Mouse (Mus musculus) gastrocnemius, adult 2 months (tissue): ENCODE data around the gene Olfr1390. TPM values are rescaled to one million over a fixed set of nuclear protein-coding genes. Genes with fewer than 3 reads are reported as not detected.
"Not testable (repeated sequence)": the region's sequence is repeated elsewhere in the genome, so short reads cannot be mapped to it uniquely, and the experiment has no call there.

Source experiments
- DNase-seq: peaks from one replicate; pipeline ENCODE4 v3.0.0; 2022
- H3K27ac ChIP-seq: fragments of 200-600 bp; 2 replicates; pipeline ENCODE4 v1.8.1; 2022; ENCODE audit warnings: mild to moderate bottlenecking
- H3K4me3 ChIP-seq: fragments of 200-600 bp; 2 replicates; pipeline ENCODE4 v1.8.1; 2022; ENCODE audit warnings: mild to moderate bottlenecking, moderate library complexity
- CTCF ChIP-seq: fragments of 200-600 bp; IDR thresholded peaks from 2 replicates; pipeline ENCODE4 v1.8.1; 2022; ENCODE audit warnings: antibody characterized with exemption, mild to moderate bottlenecking, moderate library complexity
- intact Hi-C: fragments of 180-260 bp; cut with DNase I; formaldehyde crosslinking; loops from one replicate; pipeline ENCODE4 v1.15.1; 2025
- long read RNA-seq, 2 experiments: library from polyadenylated mRNA; stranded (forward); transcript quantifications; one replicate each; pipeline ENCODE4 v2.0.0; 2021
- total RNA-seq, 2 experiments: library from RNA; stranded (reverse); gene quantifications; 2 replicates each; pipeline ENCODE4 v1.2.3; 2021

Gene Olfr1390
- total RNA-seq = not detected
- long read RNA-seq, experiment 1 = 0 reads
- long read RNA-seq, experiment 2 = 0 reads

DNA sequence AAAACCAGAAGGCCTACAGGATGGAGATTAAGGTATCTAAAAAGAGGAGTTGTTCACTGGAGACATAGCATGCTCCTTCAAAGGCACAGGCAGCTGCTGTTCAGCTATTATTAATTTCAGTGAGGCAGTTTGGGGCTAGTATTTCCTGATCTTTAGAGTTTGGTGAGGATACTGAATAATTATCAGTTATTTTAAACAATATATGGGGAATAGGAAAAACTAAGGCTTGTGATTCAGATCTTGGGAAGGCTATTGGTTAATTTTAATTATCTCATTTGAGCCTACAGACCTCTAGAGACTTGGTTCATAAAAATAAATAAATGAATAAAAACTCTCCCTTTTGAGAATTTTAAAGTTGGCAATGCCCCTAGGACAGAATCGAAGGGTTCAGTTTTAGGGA, at the start of gene Olfr1390:
Gene Olfr1390, plus strand, starts transcription at position 301 of the 400 bp plus-strand sequence.
- DNase-seq = no peak
- H3K27ac ChIP-seq = no peak within 1 kb of the TSS
- intact Hi-C loops = no loop called here
- no peak for TF ChIP-seq CTCF
- H3K4me3 ChIP-seq = no peak within 1 kb of the TSS

DNA sequence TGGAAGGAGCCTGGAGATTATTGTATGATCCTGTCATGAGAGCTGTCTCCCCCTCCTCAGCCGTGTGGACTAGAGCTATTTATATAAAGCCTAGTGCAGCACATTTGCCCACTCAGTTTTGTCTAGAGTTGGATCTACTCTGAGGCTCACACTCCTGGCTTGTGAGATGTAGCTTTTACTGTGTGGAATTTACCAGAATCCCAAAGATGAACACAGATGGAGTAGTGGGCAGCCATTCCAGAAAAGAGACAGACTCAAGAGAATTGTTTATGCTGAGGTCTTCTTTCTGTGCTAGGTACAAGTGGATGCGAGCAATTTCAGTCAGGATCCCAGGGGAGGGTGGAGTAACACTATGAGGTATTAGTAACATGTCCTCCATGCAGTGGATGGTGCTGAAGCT, 47.7 kb upstream of the Olfr1390 start:
- no peak for DNase-seq
- Histone ChIP-seq H3K27ac (no peak overlapping the region), H3K4me3 (no peak overlapping the region)
- intact Hi-C loops = no loop called here
- no peak for TF ChIP-seq CTCF

DNA sequence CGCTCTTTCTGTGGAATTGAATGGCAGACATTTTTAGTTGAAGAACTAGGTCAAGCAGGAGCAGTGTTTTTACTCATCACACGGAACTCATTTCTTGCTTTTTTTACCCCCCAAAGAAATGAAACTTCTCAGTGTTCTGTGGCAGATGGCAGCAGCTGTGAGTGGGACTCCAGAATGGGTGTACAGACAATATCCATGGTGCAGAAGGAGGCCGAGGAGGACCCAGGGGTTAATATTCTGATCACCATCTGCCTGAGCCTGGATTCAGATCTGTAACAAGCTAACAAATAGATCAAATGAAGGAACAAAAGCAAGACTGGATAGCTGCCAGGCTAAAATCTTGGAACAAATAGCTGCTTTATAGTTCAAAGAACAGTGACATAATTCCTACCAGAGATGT, 42.2 kb upstream of the Olfr1390 start:
- intact Hi-C loops = no loop called here
- DNase-seq = no peak
- Histone ChIP-seq H3K27ac (no peak overlapping the region), H3K4me3 (no peak overlapping the region)
- no peak for TF ChIP-seq CTCF

DNA sequence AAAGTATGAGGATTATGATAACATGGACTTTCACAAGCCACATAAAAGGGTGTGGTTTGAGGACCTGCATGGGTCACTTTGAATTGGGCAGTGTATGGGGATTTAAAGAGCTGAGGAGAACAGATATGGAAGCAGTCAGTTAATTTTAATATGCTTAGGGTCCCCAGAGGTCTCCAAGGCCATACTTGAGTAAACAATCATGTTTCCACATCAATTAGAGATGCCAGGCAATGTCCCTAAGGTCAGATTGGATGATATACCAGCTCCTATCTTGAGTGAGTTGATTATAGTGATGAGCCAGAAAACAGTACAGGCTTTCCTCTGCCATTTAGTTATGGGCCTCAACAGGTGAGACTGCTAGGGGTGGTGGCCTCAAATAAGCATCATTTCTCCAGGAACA, 30.5 kb upstream of the Olfr1390 start, which contains the start of gene Olfr10:
Gene Olfr10, plus strand, starts transcription at position 301 of the 400 bp plus-strand sequence.
- intact Hi-C loops = no loop called here
- TF ChIP-seq CTCF = no peak
- no peak for DNase-seq
- H3K4me3 ChIP-seq = no peak within 1 kb of the TSS
- H3K27ac ChIP-seq = no peak within 1 kb of the TSS

DNA sequence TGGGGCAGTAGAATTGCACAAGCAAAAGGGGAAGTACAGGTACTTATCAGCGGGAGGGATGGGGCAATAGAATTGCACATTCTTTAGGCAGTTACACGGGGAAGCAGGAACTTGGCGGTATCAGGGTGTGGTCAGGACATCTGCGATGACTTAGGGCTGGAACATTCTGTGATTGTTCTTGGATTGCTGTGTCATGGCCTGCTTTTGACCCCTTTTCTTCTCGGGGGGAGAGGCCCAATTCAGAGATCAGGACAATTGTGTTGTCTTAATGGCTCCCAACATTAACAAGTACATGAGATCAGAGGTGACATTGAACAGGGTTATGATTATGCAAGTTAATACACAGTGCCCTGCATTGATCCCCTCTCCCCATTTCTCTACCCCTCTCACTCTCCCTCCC, 26.4 kb upstream of the Olfr1390 start:
- H3K4me3 ChIP-seq, DNase-seq, H3K27ac ChIP-seq, intact Hi-C loops: not testable (repeated sequence)

DNA sequence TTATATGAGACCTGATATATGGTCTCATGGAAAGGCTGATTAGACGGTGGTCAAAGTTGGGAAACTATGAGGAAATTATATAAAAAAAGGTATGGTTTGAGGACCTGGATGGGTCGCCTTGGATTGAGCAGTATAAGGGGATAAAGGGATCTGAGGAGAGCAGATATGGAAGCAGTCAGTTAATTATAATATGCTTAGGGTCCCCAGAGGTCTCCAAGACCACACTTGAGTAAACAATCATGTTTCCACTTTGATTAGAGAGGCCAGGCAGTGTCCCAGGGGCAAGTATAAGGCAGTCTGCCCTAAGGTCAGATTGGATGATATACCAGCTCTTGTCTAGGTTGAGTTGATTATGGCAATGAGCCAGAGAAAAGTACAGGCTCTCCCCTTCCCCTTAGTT, 12.5 kb upstream of the Olfr1390 start, which contains the start of gene Olfr1391:
Gene Olfr1391, plus strand, starts transcription at position 301 of the 400 bp plus-strand sequence.
- no peak for DNase-seq
- intact Hi-C loops = no loop called here
- TF ChIP-seq CTCF = no peak
- no peak within 1 kb of the TSS for H3K4me3 ChIP-seq
- no peak within 1 kb of the TSS for H3K27ac ChIP-seq

DNA sequence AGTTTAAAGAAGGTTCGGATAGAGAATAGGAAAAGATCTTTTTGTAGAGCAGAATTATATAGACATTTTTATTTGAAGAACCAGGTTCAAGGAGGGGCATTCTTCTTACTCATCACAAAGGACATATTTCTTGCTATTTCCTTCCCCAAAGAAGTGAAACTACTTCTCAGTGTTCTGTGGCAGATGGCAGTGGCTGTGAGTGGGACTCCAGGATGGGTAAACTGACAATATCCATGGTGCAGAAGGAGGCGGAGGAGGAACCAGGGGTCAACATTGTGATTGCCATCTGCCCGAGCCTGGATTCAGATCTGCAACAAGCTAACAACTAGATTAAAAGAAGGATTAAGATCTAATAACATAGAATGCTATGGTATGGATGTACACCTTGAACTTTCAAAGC, 8.3 kb upstream of the Olfr1390 start:
- no peak overlapping the region for H3K27ac ChIP-seq
- intact Hi-C loops = no loop called here
- no peak overlapping the region for H3K4me3 ChIP-seq
- no peak for DNase-seq
- TF ChIP-seq CTCF = no peak

DNA sequence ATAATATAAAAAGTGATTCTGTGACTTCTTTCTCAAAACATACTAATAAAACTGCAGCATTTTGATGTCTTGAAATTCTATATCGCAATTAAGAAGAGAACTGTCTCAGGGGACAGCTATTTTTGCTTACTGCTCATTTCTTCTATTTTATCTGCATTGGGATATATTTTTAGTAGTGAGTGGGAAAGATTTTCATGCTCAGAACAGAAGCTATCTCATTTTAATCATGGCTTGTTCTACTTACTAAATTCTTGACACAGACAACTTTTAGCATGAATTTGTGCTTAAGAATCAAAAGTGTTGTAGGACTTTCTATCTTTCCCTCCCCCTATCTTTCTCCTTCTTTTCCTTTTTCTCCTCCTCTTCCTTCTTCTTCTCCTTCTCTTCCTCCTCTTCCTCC, 5.3 kb upstream of the Olfr1390 start:
- intact Hi-C loops = no loop called here
- no peak for TF ChIP-seq CTCF
- no peak for DNase-seq
- H3K4me3 ChIP-seq = no peak overlapping the region
- no peak overlapping the region for H3K27ac ChIP-seq

DNA sequence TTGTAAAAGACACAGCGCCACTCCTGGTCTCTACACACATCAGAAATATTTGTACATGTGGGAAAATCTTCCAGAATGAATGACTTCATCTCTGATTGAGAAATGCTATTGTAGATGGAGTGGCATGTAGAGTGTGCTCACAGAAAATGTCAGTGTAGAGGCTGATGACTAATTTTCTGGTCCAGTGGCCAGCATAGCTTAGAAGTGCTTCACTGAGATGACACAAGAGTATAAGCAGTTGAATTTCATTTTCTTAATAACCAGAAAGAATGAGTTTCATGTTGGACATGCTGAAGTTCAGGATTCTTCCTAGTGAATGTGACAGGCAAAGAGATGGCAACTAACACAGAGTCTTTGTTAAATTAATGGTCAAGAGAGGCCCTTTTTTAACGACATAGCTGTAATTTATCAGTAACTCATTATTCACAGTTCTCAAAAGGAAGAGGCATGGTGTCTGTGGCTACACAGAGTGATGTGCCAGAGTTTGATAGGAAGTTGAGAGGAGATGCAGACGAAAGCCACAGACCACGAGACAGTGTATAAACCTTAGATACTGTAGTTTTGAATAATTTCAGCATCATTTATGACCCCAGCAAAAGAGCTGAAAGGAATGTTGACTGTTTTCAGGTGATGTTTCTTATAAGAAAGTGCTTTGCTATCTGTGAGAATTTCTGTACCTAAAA, 2.3 kb downstream of the Olfr1390 start:
- TF ChIP-seq CTCF = no peak

DNA sequence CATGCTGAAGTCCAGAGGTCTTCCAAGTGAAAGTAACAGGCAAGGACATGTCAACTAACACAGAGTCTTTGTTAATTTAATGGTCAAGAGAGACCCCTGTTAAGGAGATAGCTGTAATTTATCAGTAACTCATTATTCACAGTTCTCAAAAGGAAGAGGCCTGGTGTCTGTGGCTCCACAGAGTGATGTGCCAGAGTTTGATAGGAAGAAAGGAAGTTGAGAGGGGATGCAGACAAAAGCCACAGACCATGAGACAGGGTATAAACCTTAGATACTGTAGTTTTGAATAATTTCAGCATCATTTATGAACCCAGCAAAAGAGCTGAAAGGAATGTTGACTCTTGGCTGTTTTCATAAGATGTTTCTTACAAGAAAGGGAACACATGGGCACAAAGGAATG, 48.1 kb downstream of the Olfr1390 start:
- TF ChIP-seq CTCF = no peak
- Histone ChIP-seq H3K4me3 (no peak overlapping the region), H3K27ac (no peak overlapping the region)
- intact Hi-C loops = no loop called here
- DNase-seq = no peak

More for the DNA sequence above, 2.3 kb downstream of the Olfr1390 start:
- DNase-seq = no peak
- intact Hi-C loops = no loop called here
- no peak overlapping the region for H3K27ac ChIP-seq
- H3K4me3 ChIP-seq = no peak overlapping the region

DNA sequence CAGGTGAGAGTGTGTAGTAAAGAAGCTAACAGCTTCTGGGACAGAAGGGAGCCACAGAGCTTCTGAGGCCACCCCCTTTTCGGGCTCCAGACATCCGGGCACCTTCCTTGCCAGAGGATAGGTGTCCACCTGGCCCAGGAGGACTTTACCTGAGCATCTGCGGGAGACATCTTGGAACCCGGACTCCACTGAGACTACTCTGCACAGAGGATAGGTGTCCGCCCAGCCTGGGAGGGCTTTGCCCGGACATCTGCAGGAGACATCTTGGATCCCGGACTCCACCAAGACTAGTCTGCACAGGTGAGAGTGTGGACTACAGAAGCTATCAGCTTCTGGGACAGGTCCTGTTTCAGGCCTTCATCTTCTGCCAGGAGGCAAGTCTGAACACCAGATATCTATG, 51.1 kb downstream of the Olfr1390 start:
- intact Hi-C loops, DNase-seq, H3K4me3 ChIP-seq, H3K27ac ChIP-seq: not testable (repeated sequence)

Other genes starting within 250 kb of the Olfr1390 start
- gene Olfr1396, start 220.3 kb upstream of the Olfr1390 start, total RNA-seq = not detected
- gene Olfr1395, start 192.9 kb upstream of the Olfr1390 start, total RNA-seq = not detected
- gene Olfr1394, start 180.8 kb upstream of the Olfr1390 start, total RNA-seq = not detected
- 1 to 10 TPM in 1 of 2 experiments, under 1 TPM in 1; 0.97 to 3.6 TPM for gene Btnl9, start 148.0 kb upstream of the Olfr1390 start, total RNA-seq
- gene Zfp62, start 131.9 kb upstream of the Olfr1390 start, total RNA-seq = 10 to 100 TPM; 25.8 to 32.6 TPM
- gene Mgat1, start 91.0 kb upstream of the Olfr1390 start, total RNA-seq = 10 to 100 TPM; 42.0 to 48.0 TPM
- gene Olfr1393, start 56.9 kb upstream of the Olfr1390 start, total RNA-seq = not detected
- not detected for gene Olfr1392, start 49.9 kb upstream of the Olfr1390 start, total RNA-seq
- not detected for gene Olfr10, start 30.4 kb upstream of the Olfr1390 start, total RNA-seq
- gene Olfr1391, start 12.4 kb upstream of the Olfr1390 start, total RNA-seq = not detected
- not detected for gene Olfr1389, start 87.9 kb downstream of the Olfr1390 start, total RNA-seq
- under 1 TPM in 1 of 2 experiments, not detected in 1; 0.13 TPM for gene Olfr1388, start 101.4 kb downstream of the Olfr1390 start, total RNA-seq
- not detected for gene Olfr1387, start 120.2 kb downstream of the Olfr1390 start, total RNA-seq
- gene Olfr1386, start 129.9 kb downstream of the Olfr1390 start, total RNA-seq = not detected
- gene Olfr1385, start 153.9 kb downstream of the Olfr1390 start, total RNA-seq = not detected
- gene Olfr1384, start 171.5 kb downstream of the Olfr1390 start, total RNA-seq = not detected
- gene Olfr1383, start 184.5 kb downstream of the Olfr1390 start, total RNA-seq = under 1 TPM in 1 of 2 experiments, not detected in 1; 0.28 TPM
- not detected for gene Olfr1382, start 193.1 kb downstream of the Olfr1390 start, total RNA-seq
- not detected for gene Olfr1381, start 208.3 kb downstream of the Olfr1390 start, total RNA-seq
- not detected for gene Olfr1380, start 221.7 kb downstream of the Olfr1390 start, total RNA-seq